Mouse (Mus musculus) lung, postnatal 36 days (tissue): ENCODE measurements at regions not wholly inside any gene's neighbourhood (a gene's known extent, or its start where the extent isn't known, plus 50 kb on each side); places are given as distances from the start of the nearest gene placed in this dataset.
A peak's percentile ranks its signal among the peaks of the same experiment; 100 is the strongest.

Source experiments
- DNase-seq: peaks from one replicate; pipeline ENCODE4 v3.0.0; 2022; ENCODE audit warnings: mixed read lengths

GRCm38 (mm10) chr12:9176198-9176597, 146.4 kb downstream of the Ttc32 start:
- no peak for DNase-seq

DNA sequence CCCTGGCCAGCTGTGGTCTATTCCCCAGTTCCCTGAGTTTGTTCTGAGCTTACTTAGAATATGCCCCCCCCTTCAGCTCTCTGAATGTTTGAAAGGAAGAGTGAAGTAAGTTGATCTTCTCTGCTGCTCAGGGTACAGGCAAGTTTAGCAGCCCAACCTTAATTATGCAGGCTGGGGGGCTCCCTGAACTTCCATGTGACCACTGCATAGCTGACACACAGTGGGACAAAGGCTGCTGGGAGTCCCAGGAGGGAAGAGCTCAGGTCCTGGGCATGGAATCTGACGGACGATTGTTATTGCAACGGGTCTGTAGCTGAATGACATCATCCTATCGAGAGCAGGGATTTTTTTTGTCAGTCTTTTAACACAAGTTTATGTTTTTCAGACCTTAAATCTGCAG, 148.8 kb downstream of the Ttc32 start:
- DNase-seq: no peak

- no peak for DNase-seq
Measured at GRCm38 (mm10) chr12:9180677-9181076, 150.9 kb downstream of the Ttc32 start.

DNA sequence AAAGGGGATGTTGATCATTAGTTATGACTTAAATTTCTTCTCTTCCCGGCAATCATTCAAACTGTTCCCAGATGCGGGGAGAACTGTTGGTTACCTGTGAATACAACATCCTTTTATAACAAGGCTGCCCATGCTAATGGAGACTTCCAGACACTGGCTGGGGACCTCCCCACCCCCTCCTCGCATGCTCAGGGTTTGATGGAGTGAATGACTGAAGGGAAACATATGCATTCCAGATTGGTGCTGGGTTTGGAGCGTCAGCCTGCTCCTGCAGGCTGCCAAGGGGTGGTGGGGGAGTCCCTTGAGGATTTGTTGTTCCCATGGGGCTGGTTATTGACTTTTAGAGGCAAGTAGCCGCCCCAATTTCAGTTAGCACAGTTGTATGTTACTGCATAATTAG, 161.9 kb downstream of the Ttc32 start:
- no peak for DNase-seq

DNA sequence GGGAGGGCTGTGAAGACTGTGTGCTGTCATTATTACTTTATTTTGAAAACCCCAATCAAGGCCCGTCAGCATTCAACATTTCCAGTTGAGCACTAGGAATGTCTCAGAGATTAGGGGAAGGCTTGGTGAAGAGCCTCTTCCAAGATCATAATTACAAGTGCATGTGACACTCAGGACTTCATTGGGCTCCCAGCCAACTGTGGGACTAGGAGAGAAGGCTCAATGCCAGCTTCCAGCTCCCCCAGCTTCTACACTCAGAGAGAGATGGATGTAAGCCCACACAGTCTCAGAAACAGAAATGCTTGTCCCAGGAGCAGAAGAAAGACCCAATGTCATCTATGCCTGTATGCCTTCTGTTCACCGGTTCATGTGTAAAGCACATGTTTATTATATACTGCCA, 169.5 kb downstream of the Ttc32 start:
- DNase-seq: no peak

- DNase-seq: no peak
Measured at GRCm38 (mm10) chr12:9212211-9212610, 182.4 kb downstream of the Ttc32 start.

- DNase-seq: no peak
Measured at GRCm38 (mm10) chr12:9224971-9225370, 195.2 kb downstream of the Ttc32 start.

- no peak for DNase-seq
Measured at GRCm38 (mm10) chr12:9227901-9228300, 198.1 kb downstream of the Ttc32 start.

GRCm38 (mm10) chr12:9228486-9228885, 198.7 kb downstream of the Ttc32 start:
- DNase-seq: peak; percentile 14

- peak; percentile 14 for DNase-seq
Measured at GRCm38 (mm10) chr12:9229981-9230380, 200.2 kb downstream of the Ttc32 start.

GRCm38 (mm10) chr12:9230576-9230975, 200.8 kb downstream of the Ttc32 start:
- no peak for DNase-seq

DNA sequence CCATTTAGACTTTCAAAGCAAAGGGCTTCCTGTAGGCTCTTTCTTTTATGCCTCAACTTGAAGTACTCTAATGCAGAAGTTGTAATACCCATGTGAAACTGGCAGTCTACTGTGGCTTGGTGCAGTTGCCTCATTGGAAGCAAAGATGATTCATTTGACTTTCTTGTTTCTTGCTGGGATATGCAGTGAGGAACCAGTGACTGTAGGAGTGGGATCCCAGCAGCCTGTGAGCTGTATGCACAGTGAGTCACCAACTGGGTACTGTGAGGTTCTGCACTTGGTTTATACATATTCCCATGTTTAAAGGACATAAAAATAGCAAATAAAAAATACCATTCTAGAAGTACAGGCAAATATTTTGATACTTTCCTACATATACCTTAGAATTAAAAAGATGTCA, 202.6 kb downstream of the Ttc32 start:
- no peak for DNase-seq

DNA sequence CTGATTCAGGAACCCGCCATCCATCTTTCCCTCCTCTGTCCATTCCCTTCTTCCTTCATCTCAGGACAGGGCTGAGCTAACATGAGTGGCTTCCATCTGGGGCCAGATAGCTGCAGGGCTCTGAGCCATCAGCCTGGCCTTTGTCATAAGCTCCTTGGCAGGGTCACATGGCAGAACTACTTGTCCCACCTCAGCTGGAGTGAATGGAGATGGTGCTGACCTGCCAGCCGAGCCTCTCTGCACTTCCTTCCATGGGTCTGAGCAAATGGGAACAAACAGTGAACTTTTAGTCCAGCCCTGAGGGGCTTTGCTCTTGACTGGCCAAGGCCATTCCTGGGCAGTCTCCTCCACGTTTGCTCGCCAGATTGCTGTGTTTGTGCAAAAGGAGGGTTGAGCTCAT, 206.1 kb downstream of the Ttc32 start:
- peak; percentile 43 for DNase-seq

GRCm38 (mm10) chr12:9237538-9237937, 207.7 kb downstream of the Ttc32 start:
- DNase-seq: peak; percentile 43

DNA sequence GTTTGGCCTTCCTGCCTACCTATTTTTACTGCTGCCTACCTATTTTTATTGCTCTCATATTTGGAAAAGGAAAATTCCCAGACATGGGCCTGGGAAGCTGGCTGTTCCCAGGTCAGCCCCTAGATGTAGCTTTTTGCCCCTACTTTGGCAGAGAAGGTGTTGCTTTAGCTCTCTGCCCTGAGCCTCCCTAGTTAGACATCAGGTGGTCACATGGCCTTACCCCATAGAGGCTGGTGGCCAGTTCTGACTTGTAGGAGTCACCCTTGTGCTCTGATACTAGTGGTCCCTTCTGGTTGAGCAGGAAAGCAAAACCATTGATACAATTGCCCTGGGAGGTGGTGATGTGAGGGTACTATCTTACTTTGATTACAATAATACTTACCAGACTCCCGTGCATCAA, 208.2 kb downstream of the Ttc32 start:
- no peak for DNase-seq

DNA sequence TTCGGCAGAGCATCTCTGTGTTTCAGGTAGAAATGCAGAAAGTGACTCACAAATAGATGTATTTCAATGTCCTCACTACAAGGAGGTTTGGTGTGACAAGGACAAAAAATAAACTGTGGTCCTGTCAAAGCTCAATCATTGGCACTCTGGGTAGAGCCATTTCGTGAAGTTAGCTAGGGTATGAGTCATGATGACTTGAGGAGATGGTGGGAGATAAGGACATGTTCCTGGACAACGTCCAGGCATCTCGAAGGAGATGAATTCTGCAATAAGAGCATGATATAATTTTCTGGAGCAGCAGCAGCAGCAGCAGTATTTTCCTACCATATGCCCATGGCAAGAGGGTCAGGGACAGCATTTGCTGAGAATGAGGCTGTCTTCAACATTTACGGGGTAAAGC, 217.7 kb downstream of the Ttc32 start:
- DNase-seq: no peak

DNA sequence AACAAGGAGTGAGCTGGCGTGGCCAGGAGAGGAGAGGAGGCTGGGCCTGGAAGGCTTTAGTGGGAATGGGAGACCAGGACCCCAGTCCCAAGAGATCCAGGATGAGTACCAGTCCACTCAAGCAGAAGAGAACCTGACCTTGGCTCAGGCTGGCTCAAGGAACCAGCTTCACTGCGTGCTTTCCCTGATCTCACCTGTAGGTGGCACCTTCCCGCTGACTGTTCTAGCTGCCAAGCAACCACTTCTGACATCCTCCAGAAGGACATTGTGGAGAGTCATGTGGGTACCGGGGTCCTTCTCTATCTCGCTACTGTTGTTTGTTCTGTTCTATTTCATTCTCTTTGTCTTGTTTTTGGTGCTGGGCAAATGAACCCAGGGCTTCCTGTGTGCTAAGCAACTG, 222.0 kb downstream of the Ttc32 start:
- DNase-seq: peak; percentile 62

DNA sequence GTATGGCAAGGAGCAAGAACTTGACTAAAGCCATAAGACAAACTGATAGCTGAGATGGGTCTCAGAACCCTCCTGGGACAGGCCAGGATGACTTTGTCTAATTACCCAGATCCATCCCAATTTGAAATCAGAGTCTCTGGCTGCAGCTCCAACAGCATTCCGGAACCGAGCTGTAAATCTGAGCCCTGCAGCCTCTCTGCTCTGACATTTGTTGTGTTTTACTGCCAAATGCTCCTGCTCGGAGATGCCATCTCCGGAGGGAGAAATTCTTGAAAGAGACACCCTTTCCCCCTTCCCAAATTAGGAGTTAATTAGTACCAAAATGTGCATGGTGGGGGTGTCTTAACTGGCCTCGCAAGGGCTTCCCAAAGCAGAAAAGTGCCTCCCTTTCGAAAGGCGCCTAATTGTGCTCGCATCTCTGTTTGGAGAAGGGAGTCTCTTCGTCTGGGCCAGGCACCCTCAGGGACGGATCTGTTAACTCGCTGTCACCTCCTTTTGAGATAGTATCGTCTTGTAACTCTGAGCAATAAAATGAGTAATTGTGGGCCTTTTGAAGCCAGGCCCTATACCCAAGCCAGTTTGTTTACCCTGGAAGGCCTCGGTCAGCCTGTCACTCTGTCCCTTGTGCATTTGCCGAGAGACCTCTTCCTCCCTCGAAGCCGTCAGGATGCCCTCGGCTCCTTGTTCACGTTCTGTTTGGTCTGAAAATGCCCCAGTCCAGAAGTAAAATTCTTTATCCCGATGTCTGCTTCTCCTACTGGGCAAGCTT, 223.7 kb downstream of the Ttc32 start:
- no peak for DNase-seq

- no peak for DNase-seq
Measured at GRCm38 (mm10) chr12:9254301-9254860, 224.6 kb downstream of the Ttc32 start.

GRCm38 (mm10) chr12:9255661-9256486, 226.1 kb downstream of the Ttc32 start:
- no peak for DNase-seq

- no peak for DNase-seq
Measured at GRCm38 (mm10) chr12:9256487-9256820, 226.7 kb downstream of the Ttc32 start.

DNA sequence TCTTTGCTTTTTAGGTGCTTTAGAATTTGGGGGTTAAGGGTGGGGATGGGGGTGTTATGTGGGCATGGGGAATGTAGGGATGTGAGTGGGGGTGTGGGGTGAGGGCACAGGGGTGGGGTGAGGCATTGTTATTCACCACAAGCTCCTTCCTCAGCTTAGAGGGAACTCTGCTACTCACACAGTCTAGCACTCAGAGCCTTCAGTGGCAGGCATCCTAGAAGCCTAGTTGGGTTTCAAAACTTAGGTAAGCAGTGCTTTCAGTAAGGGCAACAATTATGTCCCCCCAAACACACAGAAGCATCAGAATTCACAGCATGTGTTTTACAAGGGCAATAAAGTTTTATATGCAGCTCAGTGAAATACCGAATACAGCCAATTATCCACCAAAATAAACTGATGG, 228.4 kb downstream of the Ttc32 start:
- no peak for DNase-seq

DNA sequence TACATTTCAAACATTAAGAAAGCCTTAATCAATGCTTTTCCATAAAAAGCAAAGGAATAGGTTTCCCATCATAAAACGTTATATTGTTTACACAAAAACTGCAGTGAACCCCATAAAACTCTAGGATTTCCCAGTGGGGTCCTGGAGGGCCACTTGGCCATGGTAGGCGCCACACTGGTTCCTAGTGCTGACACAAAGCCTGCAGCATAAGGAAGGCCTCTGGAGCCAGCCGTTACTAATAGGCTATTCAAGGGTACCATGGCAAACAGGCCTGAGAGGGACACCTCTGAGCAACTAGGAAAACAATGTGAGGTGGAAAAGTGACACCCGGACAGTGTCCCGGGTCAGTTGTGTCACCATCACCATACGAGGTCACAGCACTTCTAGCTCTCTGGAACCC, 231.9 kb downstream of the Ttc32 start:
- DNase-seq: no peak

DNA sequence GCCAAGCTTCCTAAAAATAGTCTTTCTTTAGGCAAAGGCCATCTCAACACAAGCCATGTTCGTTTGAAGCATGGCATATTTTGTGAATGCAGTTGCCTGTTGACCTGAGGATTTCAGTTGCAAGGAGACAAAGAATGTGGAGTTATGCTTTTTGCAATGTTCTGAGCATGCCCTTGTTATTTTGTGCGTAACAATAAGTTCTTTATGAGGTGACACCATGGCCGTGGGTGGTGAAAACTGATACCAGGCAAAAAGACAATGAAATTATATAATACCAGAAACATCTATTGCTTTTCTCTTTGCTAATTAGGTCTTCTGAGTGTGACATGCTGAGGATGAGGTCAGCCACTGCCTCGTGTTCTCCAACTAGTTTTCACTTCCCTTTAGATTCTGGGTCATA, 236.4 kb downstream of the Ttc32 start:
- no peak for DNase-seq
